Mouse (Mus musculus): ENCODE data around the gene Slc26a3. TPM values are rescaled to one million over a fixed set of nuclear protein-coding genes. Genes with fewer than 3 reads are reported as not detected.

Slc26a3 gene
- under 1 TPM; 0.56 to 0.69 TPM for total RNA-seq (2021)

GRCm38 (mm10) chr12:31390571-31390970 is at the start of gene Slc26a3:
Gene Slc26a3, plus strand, starts transcription at chr12:31390871.
- DNase-seq = no peak

GRCm38 (mm10) chr12:31350191-31350943 is 40.3 kb upstream of the Slc26a3 start:
- DNase-seq = no peak

GRCm38 (mm10) chr12:31350944-31351928 is 39.4 kb upstream of the Slc26a3 start, which contains the start of gene Dld:
Gene Dld, minus strand, starts transcription at chr12:31351453.
- DNase-seq = peak; percentile 98

GRCm38 (mm10) chr12:31366428-31366827 is 24.2 kb upstream of the Slc26a3 start:
- peak; percentile 36 for DNase-seq

- no peak for DNase-seq
Measured at GRCm38 (mm10) chr12:31367721-31368120, 22.9 kb upstream of the Slc26a3 start.

GRCm38 (mm10) chr12:31369118-31369517 is 21.6 kb upstream of the Slc26a3 start:
- DNase-seq = no peak

GRCm38 (mm10) chr12:31369656-31370055 is 21.0 kb upstream of the Slc26a3 start:
- DNase-seq = no peak

GRCm38 (mm10) chr12:31374603-31375282 is 15.9 kb upstream of the Slc26a3 start:
- DNase-seq = peak; percentile 75

GRCm38 (mm10) chr12:31375283-31375615 is 15.4 kb upstream of the Slc26a3 start:
- DNase-seq = no peak

- DNase-seq = peak; percentile 22
Measured at GRCm38 (mm10) chr12:31376326-31376950, 14.2 kb upstream of the Slc26a3 start.

- peak; percentile 6 for DNase-seq
Measured at GRCm38 (mm10) chr12:31377241-31377640, 13.4 kb upstream of the Slc26a3 start.

GRCm38 (mm10) chr12:31380878-31381277 is 9.8 kb upstream of the Slc26a3 start:
- DNase-seq = peak; percentile 53

GRCm38 (mm10) chr12:31382451-31382850 is 8.2 kb upstream of the Slc26a3 start:
- DNase-seq = no peak

- DNase-seq = no peak
Measured at GRCm38 (mm10) chr12:31387303-31387702, 3.4 kb upstream of the Slc26a3 start.

GRCm38 (mm10) chr12:31391696-31392095 is 1.0 kb downstream of the Slc26a3 start:
- no peak for DNase-seq

- no peak for DNase-seq
Measured at GRCm38 (mm10) chr12:31395895-31396294, 5.2 kb downstream of the Slc26a3 start.

GRCm38 (mm10) chr12:31397709-31398108 is 7.0 kb downstream of the Slc26a3 start:
- no peak for DNase-seq

- DNase-seq = no peak
Measured at GRCm38 (mm10) chr12:31400821-31401220, 10.2 kb downstream of the Slc26a3 start.

- no peak for DNase-seq
Measured at GRCm38 (mm10) chr12:31401930-31402329, 11.3 kb downstream of the Slc26a3 start.

GRCm38 (mm10) chr12:31404575-31405240 is 14.0 kb downstream of the Slc26a3 start:
- no peak for DNase-seq

GRCm38 (mm10) chr12:31415971-31416370 is 25.3 kb downstream of the Slc26a3 start:
- DNase-seq = no peak

Data from heart, postnatal 4 days (tissue).